Mouse (Mus musculus) bone marrow macrophage, adult 2 months (primary cell): Measurements from ENCODE around the gene Cblb.

Experiments
- CTCF ChIP-seq: IDR thresholded peaks from 2 replicates; pipeline ENCODE4 v1.5.1; 2012; ENCODE audit warnings: low read depth, mild to moderate bottlenecking, low read length, moderate library complexity
- POLR2A ChIP-seq: IDR thresholded peaks from 2 replicates; pipeline ENCODE4 v1.6.1; 2012; ENCODE audit warnings: mild to moderate bottlenecking, low read depth, low read length, borderline replicate concordance

- TF ChIP-seq CTCF (no peak), POLR2A (no peak)
These were observed 219.2 kb downstream of the Cblb start for GRCm38 (mm10) chr16:52250196-52250595.
